Mouse (Mus musculus) limb, embryonic 12.5 days (tissue): ENCODE measurements around the gene Serpinb6a. TPM values are rescaled to one million over a fixed set of nuclear protein-coding genes. Genes with fewer than 3 reads are reported as not detected.
A peak's percentile ranks its signal among the peaks of the same experiment; 100 is the strongest.

Source experiments
- ATAC-seq: fragments of 200-750 bp; cut with Nextera tagmentation; 2 replicates; pipeline ENCODE4 v1.8.0; 2017; ENCODE audit warnings: low read depth, moderate TSS enrichment; ENCODE audit not compliant: insufficient number of reproducible peaks, insufficient read depth, low FRiP score, low TSS enrichment
- H3K27ac ChIP-seq: fragments of 300-500 bp; sonication (generic); 2 replicates; pipeline ENCODE4 v1.5.1; 2016; ENCODE audit warnings: mild to moderate bottlenecking, moderate library complexity
- H3K27me3 ChIP-seq: fragments of 300-500 bp; sonication (generic); 2 replicates; pipeline ENCODE4 v1.6.1; 2016; ENCODE audit warnings: mild to moderate bottlenecking, moderate library complexity
- H3K36me3 ChIP-seq: fragments of 300-500 bp; sonication (generic); 2 replicates; pipeline ENCODE4 v1.6.1; 2016; ENCODE audit warnings: mild to moderate bottlenecking, moderate library complexity
- H3K4me1 ChIP-seq: fragments of 300-500 bp; sonication (generic); replicated peaks from 2 replicates; pipeline ENCODE4 v1.6.1; 2016
- H3K4me2 ChIP-seq: fragments of 300-500 bp; sonication (generic); 2 replicates; pipeline ENCODE4 v1.6.1; 2016; ENCODE audit warnings: mild to moderate bottlenecking, moderate library complexity
- H3K4me3 ChIP-seq: fragments of 300-500 bp; sonication (generic); replicated peaks from 2 replicates; pipeline ENCODE4 v1.5.1; 2016; ENCODE audit warnings: mild to moderate bottlenecking
- H3K9ac ChIP-seq: fragments of 300-500 bp; sonication (generic); replicated peaks from 2 replicates; pipeline ENCODE4 v1.6.1; 2016; ENCODE audit warnings: mild to moderate bottlenecking, moderate library complexity
- H3K9me3 ChIP-seq: fragments of 300-500 bp; sonication (generic); 2 replicates; pipeline ENCODE4 v1.6.1; 2016; ENCODE audit warnings: mild to moderate bottlenecking, moderate library complexity
- WGBS: fragments of 180-500 bp; shearing (Covaris S2); methylation state at CpG from one replicate; pipeline ENCODE4 v1.1.7; 2016; 5-methylcytosine and 5-hydroxymethylcytosine counted together
- polyA plus RNA-seq: library from polyadenylated mRNA; unstranded; fragments of >200 nt; fragmentation: Nextera tagmentation; extraction: Ambion mirVana; gene quantifications from 2 replicates; pipeline ENCODE4 v1.2.1, GENCODE M21; 2016

The Serpinb6a gene
- 55.4 and 60.9 TPM in 2 replicates for polyA plus RNA-seq

DNA sequence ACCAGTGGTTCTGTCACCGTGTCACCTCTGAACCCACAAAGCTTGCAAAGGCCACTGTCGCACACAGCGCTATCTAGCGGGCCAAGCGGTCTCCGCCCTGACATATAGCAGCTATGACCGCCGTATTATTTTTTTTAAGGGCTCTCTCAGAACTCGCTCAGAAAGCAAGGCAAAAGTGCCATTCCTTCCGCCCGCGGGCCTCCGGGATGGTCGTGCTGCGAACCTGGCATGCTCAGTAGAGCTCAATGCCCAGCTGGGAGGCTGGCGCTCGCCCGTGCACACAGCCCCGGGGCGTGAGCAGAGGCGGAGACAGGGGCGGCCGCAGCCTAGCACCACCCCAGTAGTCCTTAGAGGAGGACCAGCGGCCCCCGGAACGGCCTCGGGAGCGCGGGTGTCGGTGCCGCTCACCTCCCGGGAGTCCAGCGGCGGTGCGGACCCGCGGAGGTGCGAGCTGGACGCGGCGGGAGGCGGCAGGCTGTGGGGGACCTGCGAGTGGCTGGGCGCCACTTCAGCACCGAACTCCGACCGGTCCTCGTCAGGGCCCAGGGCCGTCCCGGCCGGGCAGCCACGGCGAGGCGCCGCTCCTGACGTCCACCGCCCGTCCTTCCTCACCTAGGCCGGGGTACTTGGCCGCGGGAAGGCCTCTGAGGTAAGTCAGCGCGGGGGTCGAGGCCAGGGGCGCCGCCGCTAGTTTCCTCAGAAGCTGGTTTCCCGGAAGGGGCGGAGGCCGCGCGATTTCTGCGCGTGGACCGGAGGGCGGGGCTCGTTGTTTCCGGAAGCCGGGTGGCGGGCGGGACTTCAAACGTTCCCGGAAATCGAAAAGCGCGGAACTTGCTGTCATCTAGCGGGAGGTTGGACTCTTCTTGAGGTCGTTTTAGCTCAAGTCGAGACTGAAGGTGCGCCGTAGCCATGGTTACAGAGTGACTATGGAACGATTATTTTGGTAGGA is at the start of gene Serpinb6a, which contains the start of gene Ripk1:
Gene Serpinb6a (minus strand): TSS at position 737 of the 949 bp plus-strand sequence.
Gene Ripk1 (plus strand): TSS at position 306 of the 949 bp plus-strand sequence.
- Histone ChIP-seq H3K4me3 (peak within 1 kb of the TSS; percentile 97), H3K36me3 (no peaks in the 10 kb centered on the region), H3K4me2 (peak within 1 kb of the TSS; percentile 81), H3K27ac (peak within 1 kb of the TSS; percentile 92), H3K27me3 (no peaks in the 10 kb centered on the region), H3K9ac (peak within 1 kb of the TSS; percentile 78), H3K9me3 (no peaks in the 10 kb centered on the region), H3K4me1 (peaks cover 5% of the 10 kb centered on the region; the same call in 1 of the 2 replicates)
- WGBS, result under 1% methylated on average over 92 of the region's 92 CpGs
- ATAC-seq, result peak; percentile 97

DNA sequence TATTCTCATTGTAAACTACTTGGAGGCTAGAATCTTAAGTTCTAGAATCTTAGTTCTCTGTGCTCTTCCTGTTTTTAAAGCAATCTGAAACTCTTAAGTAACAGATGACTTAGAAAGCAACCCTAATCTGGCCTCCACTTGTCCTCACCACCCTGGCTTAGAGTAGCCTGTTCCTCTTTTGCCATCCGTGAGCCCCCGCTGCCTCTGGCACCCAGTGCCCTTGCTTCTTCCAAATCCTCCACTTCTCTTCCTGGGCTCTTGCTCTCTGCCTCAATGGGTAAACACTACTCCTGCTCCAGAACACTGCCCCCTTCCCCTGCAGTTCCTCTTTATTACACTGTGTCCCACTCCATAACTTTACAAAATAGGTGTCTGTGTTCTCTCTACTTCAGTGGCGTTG is 49.1 kb upstream of the Serpinb6a start:
- H3K27ac ChIP-seq, result no peak overlapping the region
- peaks cover 74% of the 10 kb centered on the region for H3K36me3 ChIP-seq
- no peak overlapping the region for H3K4me3 ChIP-seq
- no peak overlapping the region for H3K4me2 ChIP-seq
- H3K27me3 ChIP-seq, result no peaks in the 10 kb centered on the region
- ATAC-seq, result no peak
- H3K4me1 ChIP-seq, result no peaks in the 10 kb centered on the region
- 90% methylated on average over 3 of the region's 3 CpGs for WGBS
- 0 out of 2 replicates have a peak, but pooled peaks cover 3% of the 10 kb centered on the region for H3K9me3 ChIP-seq
- H3K9ac ChIP-seq, result no peak overlapping the region

DNA sequence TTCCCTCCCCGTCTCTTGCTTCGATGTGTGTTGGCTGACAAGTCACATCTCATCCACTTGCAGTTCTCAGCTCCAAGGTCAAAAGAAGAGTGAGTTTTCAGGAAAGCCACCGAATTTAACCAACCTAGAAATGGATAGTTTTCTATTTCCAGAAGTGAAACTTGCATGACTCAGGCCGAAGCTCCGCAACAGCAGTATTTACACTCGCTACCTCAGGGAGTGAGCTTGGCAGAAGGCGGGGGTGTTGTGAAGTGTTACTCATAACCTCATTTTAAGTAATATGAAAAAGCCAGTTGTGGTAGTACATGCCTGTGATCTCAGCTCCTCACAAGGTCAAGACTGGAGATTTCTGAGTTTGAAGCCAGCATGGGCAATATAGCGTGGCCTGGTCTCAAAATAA is 47.9 kb upstream of the Serpinb6a start:
- no peaks in the 10 kb centered on the region for H3K9me3 ChIP-seq
- 93% methylated on average over 8 of the region's 8 CpGs for WGBS
- no peaks in the 10 kb centered on the region for H3K27me3 ChIP-seq
- no peak overlapping the region for H3K9ac ChIP-seq
- no peak overlapping the region for H3K4me3 ChIP-seq
- ATAC-seq, result no peak
- no peaks in the 10 kb centered on the region for H3K4me1 ChIP-seq
- no peak overlapping the region for H3K4me2 ChIP-seq
- no peak overlapping the region for H3K27ac ChIP-seq
- peaks cover 66% of the 10 kb centered on the region for H3K36me3 ChIP-seq

DNA sequence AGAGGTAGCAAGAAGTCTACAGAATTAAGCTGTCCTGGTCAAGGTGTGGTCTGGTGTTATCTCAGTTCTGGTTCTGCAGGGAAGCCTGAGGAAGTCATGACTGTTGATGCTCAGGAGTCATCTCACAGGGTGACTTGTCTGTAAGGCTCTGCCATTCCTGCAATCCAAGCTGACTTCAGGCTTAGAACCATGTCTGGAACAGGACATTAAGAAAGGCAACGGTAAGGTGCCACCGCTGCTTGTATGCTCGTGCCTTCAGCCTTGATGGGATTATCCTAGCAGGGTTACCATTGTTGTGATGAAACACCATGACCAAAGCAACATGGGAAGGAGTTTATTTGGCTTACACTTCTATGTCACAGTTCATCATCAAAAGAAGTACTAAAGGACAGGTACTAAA is 44.9 kb upstream of the Serpinb6a start:
- Histone ChIP-seq H3K4me2 (no peak overlapping the region), H3K36me3 (peaks cover 42% of the 10 kb centered on the region), H3K9me3 (no peaks in the 10 kb centered on the region), H3K4me1 (no peaks in the 10 kb centered on the region), H3K27ac (no peak overlapping the region), H3K27me3 (no peaks in the 10 kb centered on the region), H3K4me3 (no peak overlapping the region), H3K9ac (no peak overlapping the region)
- WGBS, result 93% methylated on average over 3 of the region's 3 CpGs
- no peak for ATAC-seq

DNA sequence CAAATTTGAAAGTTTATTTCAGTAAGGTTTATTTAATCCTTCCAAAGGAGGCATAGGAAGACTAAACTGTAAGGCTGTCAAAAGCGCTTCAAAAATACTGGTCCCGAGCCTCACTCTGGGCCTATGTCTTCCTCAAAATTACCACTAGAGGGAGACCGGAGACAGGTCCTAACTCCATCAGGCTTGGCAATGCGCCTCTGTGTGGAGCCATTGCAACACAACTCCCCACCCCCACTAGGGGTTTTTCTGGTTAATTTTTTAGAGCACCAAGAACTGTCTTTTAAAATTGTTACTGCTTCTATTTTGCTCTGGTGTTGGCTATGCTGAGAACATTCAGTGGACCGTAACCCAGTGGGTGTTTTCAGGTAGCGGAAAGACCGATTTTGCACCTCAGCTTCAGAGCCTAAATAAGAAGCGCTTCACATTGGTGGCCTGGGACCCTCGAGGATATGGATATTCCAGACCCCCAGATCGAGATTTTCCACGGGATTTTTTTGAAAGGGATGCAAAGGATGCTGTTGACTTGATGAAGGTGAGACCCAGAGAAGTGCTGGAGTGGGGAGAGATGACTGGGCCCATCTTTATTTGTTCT is 43.9 kb upstream of the Serpinb6a start:
- no peaks in the 10 kb centered on the region for H3K27me3 ChIP-seq
- peak; percentile 84 for ATAC-seq
- H3K9me3 ChIP-seq, result no peaks in the 10 kb centered on the region
- H3K4me2 ChIP-seq, result no peak overlapping the region
- 46% methylated on average over 11 of the region's 11 CpGs for WGBS
- no peaks in the 10 kb centered on the region for H3K4me1 ChIP-seq
- peaks cover 33% of the 10 kb centered on the region for H3K36me3 ChIP-seq
- H3K27ac ChIP-seq, result no peak overlapping the region
- H3K4me3 ChIP-seq, result no peak overlapping the region
- no peak overlapping the region for H3K9ac ChIP-seq

GRCm38 (mm10) chr13:34045511-34046249 is 43.1 kb upstream of the Serpinb6a start:
- Histone ChIP-seq H3K4me2 (no peak overlapping the region), H3K27ac (no peak overlapping the region), H3K36me3 (peaks cover 24% of the 10 kb centered on the region; the same call in 1 of the 2 replicates), H3K9ac (no peak overlapping the region), H3K9me3 (no peaks in the 10 kb centered on the region), H3K4me3 (no peak overlapping the region), H3K27me3 (no peaks in the 10 kb centered on the region), H3K4me1 (no peaks in the 10 kb centered on the region)
- ATAC-seq, result no peak
- 66% methylated on average over 5 of the region's 5 CpGs for WGBS

DNA sequence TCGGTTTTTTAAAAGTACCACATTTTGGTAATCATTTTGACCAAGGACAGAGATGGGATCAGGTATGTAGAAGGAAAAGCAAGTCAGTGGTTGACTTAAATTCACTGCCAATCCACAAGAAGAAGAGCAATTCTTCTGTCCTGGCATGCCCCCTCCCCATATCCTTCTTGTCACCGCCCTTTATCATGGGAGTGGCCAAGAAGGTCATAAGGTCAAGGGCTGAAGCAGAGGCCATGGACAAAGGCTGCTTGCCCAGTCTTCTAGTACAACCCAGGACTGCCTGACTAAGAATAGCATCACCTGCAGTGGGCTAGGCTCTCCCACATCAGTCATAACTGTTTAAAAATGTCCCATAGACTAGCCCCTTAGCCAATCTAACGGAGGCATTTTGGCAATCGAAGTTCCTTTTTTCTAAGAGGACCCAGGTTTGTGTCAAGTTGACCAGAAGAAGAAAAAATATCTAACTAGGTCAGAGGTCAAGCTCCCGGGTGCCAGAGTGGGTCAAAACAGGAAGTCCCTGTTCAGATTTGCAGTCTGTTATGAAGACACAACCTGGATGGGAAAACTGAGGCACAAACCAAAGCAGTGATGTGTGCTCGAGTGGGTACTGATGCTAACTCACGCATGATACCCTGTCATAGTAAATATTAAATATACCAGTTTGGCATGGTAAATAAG is 41.3 kb upstream of the Serpinb6a start:
- Histone ChIP-seq H3K4me3 (no peak overlapping the region), H3K27me3 (no peaks in the 10 kb centered on the region), H3K9me3 (no peaks in the 10 kb centered on the region), H3K4me2 (no peak overlapping the region), H3K4me1 (peaks cover 3% of the 10 kb centered on the region), H3K36me3 (peaks cover 11% of the 10 kb centered on the region; the same call in 1 of the 2 replicates), H3K27ac (no peak overlapping the region), H3K9ac (no peak overlapping the region)
- WGBS, result 79% methylated on average over 7 of the region's 7 CpGs
- ATAC-seq, result no peak

- Histone ChIP-seq H3K36me3 (no peaks in the 10 kb centered on the region; the same call in 1 of the 2 replicates), H3K4me2 (no peak overlapping the region), H3K27me3 (no peaks in the 10 kb centered on the region), H3K4me1 (peaks cover 11% of the 10 kb centered on the region), H3K9ac (no peak overlapping the region), H3K27ac (no peak overlapping the region), H3K9me3 (no peaks in the 10 kb centered on the region), H3K4me3 (no peak overlapping the region)
- WGBS, result 86% methylated on average over 3 of the region's 3 CpGs
- ATAC-seq, result no peak
Measured at GRCm38 (mm10) chr13:34040091-34040490, 37.5 kb upstream of the Serpinb6a start.

DNA sequence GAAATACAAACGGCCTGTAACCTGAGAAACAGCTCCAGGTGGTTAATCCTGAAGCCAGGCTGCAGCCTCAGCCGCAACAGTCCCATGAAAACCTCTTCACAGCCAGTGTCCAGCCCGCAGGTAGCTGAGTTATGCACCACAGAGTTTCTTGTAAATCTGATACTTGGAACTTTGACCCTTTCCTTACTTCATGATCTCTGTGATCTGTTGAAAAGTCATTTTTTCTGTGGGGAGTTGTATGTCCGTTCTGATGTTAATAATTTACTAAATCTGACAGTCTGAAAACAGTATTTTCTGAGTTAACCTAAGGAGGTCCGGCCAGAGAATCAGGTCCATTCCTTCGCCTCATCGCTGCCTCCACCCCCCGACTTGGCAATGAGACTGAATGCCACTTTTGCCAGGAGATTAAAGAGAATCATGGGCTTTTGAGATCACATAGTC is 36.3 kb upstream of the Serpinb6a start:
- Histone ChIP-seq H3K4me3 (peak overlapping the region; percentile 71), H3K4me2 (peak overlapping the region; percentile 72), H3K9me3 (no peaks in the 10 kb centered on the region), H3K27me3 (no peaks in the 10 kb centered on the region), H3K36me3 (peaks cover 3% of the 10 kb centered on the region; the same call in 1 of the 2 replicates), H3K4me1 (peaks cover 11% of the 10 kb centered on the region), H3K27ac (peak overlapping the region; percentile 37; the same call in 1 of the 2 replicates), H3K9ac (no peak overlapping the region)
- ATAC-seq, result no peak
- WGBS, result 42% methylated on average over 8 of the region's 8 CpGs

DNA sequence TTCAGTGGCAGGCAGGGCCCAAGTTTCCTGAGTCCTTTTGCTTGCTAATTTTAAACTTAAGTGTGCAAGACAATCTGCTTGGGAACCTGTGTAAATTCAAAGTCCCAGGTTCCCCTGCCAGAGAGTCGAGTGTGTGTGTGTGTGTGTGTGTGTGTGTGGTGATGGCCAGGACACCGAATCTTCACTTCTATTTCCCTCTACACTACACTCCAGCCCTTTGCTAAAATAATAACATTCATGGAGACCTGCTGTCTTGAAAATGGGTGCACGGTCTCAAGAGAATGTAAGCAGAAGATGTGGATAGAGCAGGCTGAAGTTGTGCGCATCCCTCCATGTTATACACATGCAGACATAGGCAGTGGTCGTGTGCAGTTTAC is 35.5 kb upstream of the Serpinb6a start:
- peak overlapping the region; percentile 71 for H3K4me3 ChIP-seq
- 47% methylated on average over 5 of the region's 5 CpGs for WGBS
- H3K9me3 ChIP-seq, result no peaks in the 10 kb centered on the region
- H3K4me1 ChIP-seq, result peaks cover 11% of the 10 kb centered on the region
- peaks cover 8% of the 10 kb centered on the region; the same call in 1 of the 2 replicates for H3K36me3 ChIP-seq
- H3K27me3 ChIP-seq, result no peaks in the 10 kb centered on the region
- ATAC-seq, result no peak
- H3K9ac ChIP-seq, result peak overlapping the region; percentile 90
- peak overlapping the region; percentile 72 for H3K4me2 ChIP-seq
- peak overlapping the region; percentile 86 for H3K27ac ChIP-seq
